Mouse (Mus musculus) activated CD4-positive, CD25-positive, alpha-beta regulatory T cell, adult 9 weeks (primary cell): ENCODE results near the gene Zfp583. TPM values are rescaled to one million over a fixed set of nuclear protein-coding genes. Genes with fewer than 3 reads are reported as not detected.

Source experiments
- polyA plus RNA-seq: library from polyadenylated mRNA; unstranded; fragments of 100-300 nt; shearing (Covaris generic); gene quantifications from one replicate; pipeline ENCODE4 v1.2.1, GENCODE M21; 2017

Gene Zfp583
- 1.9 TPM for polyA plus RNA-seq

DNA sequence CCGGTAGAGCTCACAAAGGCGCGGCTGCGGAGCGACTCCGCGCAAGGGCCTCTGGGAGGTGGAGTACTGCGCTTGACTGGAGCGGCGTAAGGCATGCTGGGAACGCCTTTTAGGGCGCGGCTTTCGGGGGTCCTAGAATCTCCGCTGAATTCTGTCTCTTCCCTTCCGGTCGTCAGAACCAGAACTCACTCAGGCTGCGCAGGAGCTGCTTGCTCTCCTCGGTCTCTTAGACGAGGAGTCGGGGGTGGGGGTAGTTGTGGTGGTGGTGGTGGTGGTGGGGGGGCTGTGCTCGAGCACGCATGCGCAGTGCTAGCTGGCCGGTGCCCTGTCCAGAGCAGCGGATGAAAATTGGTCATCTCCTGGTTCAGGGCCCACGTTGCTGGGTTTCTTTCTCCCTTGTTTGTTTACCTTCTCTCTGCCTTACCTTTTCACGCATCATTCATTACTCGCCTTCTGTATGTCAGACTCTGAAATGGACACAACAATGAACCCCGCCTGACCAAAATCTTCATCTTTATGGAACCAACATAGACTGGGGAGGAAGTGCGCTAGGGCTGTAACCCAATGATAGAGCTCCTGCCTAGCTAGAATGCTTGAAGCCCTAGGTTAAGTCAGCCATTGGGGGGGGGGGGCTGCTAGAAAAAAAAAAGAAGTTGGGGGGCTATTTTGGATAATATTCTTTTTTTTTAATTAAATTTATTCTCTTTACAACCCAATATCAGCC lies at the start of gene Zfp583:
Gene Zfp583 (minus strand): TSS at position 53 of the 724 bp plus-strand sequence.

DNA sequence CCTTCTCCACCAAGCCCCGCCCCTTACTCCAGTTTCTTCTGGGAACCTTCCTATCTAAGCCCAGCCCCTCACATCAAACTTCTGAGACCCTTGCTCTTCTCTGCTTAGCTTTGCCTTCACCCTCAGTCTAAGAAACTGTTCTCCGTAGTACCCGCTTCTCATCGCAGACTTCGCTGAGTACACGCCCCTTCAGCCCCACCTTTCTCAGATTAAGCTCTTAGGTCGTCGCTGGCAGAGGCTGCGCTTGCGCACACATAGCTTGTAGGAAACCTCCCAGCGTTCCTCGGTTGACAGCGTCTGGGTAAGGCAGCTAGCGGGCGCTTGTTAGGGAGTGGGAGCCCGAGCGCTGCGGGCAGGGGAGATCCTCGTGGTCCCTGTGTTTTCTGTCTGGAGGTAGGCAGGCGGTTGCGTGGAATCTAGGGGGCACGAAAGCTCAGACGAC lies 32.0 kb upstream of the Zfp583 start, which contains the start of gene Zfp78:
Gene Zfp78 (plus strand): TSS at position 234 of the 442 bp plus-strand sequence.

GRCm38 (mm10) chr7:6343501-6344071 lies 12.5 kb upstream of the Zfp583 start, which contains the start of gene Gm3854:
Gene Gm3854, plus strand, starts transcription at chr7:6343759.

GRCm38 (mm10) chr7:6285842-6286705 lies 45.0 kb downstream of the Zfp583 start, which contains the start of gene Zfp667:
Gene Zfp667, plus strand, starts transcription at chr7:6286579.

Other genes with a start within 250 kb of the Zfp583 start
- gene Zfp787, start 175.3 kb downstream of the Zfp583 start, polyA plus RNA-seq = 22.6 TPM
- gene Zfp444, start 159.1 kb downstream of the Zfp583 start, polyA plus RNA-seq = 9.0 TPM
- not detected for gene Galp, start 134.2 kb downstream of the Zfp583 start, polyA plus RNA-seq
- gene Zscan5b, start 109.0 kb downstream of the Zfp583 start, polyA plus RNA-seq = not detected
- gene Epp13, start 78.6 kb downstream of the Zfp583 start, polyA plus RNA-seq = not detected
- 7.2 TPM for gene Zfp667, start 44.7 kb downstream of the Zfp583 start, polyA plus RNA-seq
- 1.0 TPM for gene Gm3854, start 12.5 kb upstream of the Zfp583 start, polyA plus RNA-seq
- gene Zfp78, start 32.0 kb upstream of the Zfp583 start, polyA plus RNA-seq = 5.1 TPM
- gene Zfp28, start 52.0 kb upstream of the Zfp583 start, polyA plus RNA-seq = 17.6 TPM
- gene Smim17, start 67.4 kb upstream of the Zfp583 start, polyA plus RNA-seq = not detected
- not detected for gene Gm20715, start 79.0 kb upstream of the Zfp583 start, polyA plus RNA-seq
- not detected for gene Olfr1344, start 107.4 kb upstream of the Zfp583 start, polyA plus RNA-seq
- 0.04 TPM for gene Olfr1336, start 124.9 kb upstream of the Zfp583 start, polyA plus RNA-seq
- gene Olfr1346, start 135.8 kb upstream of the Zfp583 start, polyA plus RNA-seq = not detected
- not detected for gene Olfr5, start 155.7 kb upstream of the Zfp583 start, polyA plus RNA-seq
- not detected for gene Olfr1347, start 168.5 kb upstream of the Zfp583 start, polyA plus RNA-seq
- not detected for gene Olfr1348, start 177.5 kb upstream of the Zfp583 start, polyA plus RNA-seq
- not detected for gene Olfr1349, start 191.7 kb upstream of the Zfp583 start, polyA plus RNA-seq
- gene Olfr1350, start 233.6 kb upstream of the Zfp583 start, polyA plus RNA-seq = not detected